Mouse (Mus musculus) thymus, postnatal 0 days (tissue): ENCODE data around the gene 2410137M14Rik. TPM values are rescaled to one million over a fixed set of nuclear protein-coding genes. Genes with fewer than 3 reads are reported as not detected.
"Not testable (repeated sequence)": the region's sequence is repeated elsewhere in the genome, so short reads cannot be mapped to it uniquely, and the experiment has no call there.

Experiments used
- DNase-seq: peaks from one replicate; pipeline ENCODE4 v3.0.0-alpha.2; 2015; ENCODE audit warnings: low spot score
- polyA plus RNA-seq: library from polyadenylated mRNA; unstranded; fragments of >200 nt; fragmentation: Nextera tagmentation; extraction: Ambion mirVana; gene quantifications from 2 replicates; pipeline ENCODE4 v1.2.1, GENCODE M21; 2015

Gene 2410137M14Rik
- polyA plus RNA-seq, 1 experiment from 2014 or later = not detected

- no peak for DNase-seq
Measured at GRCm38 (mm10) chr17:36994528-36994927, 13.5 kb upstream of the 2410137M14Rik start.

GRCm38 (mm10) chr17:36993770-36994325 is 12.8 kb upstream of the 2410137M14Rik start:
- DNase-seq = no peak

- no peak for DNase-seq
Measured at GRCm38 (mm10) chr17:36992336-36993104, 11.5 kb upstream of the 2410137M14Rik start.

- not testable (repeated sequence) for DNase-seq
Measured at GRCm38 (mm10) chr17:36990630-36991029, 9.6 kb upstream of the 2410137M14Rik start.

GRCm38 (mm10) chr17:36989437-36989836 is 8.4 kb upstream of the 2410137M14Rik start, which contains the start of gene H2-M5:
Gene H2-M5, minus strand, starts transcription at chr17:36989537.
- DNase-seq = no peak

GRCm38 (mm10) chr17:36988475-36988874 is 7.4 kb upstream of the 2410137M14Rik start:
- no peak for DNase-seq

GRCm38 (mm10) chr17:36982253-36983155 is 1.5 kb upstream of the 2410137M14Rik start:
- DNase-seq = peak; percentile 39

- no peak for DNase-seq
Measured at GRCm38 (mm10) chr17:36981845-36982244, 808 bp upstream of the 2410137M14Rik start.

- no peak for DNase-seq
Measured at GRCm38 (mm10) chr17:36973271-36973787, 7.7 kb downstream of the 2410137M14Rik start.

GRCm38 (mm10) chr17:36972791-36973190 is 8.2 kb downstream of the 2410137M14Rik start:
- peak; percentile 36 for DNase-seq

GRCm38 (mm10) chr17:36971172-36971850 is 9.7 kb downstream of the 2410137M14Rik start:
- peak; percentile 21 for DNase-seq

GRCm38 (mm10) chr17:36970316-36970890 is 10.6 kb downstream of the 2410137M14Rik start:
- no peak for DNase-seq

GRCm38 (mm10) chr17:36966875-36967274 is 14.2 kb downstream of the 2410137M14Rik start:
- DNase-seq = no peak

- no peak for DNase-seq
Measured at GRCm38 (mm10) chr17:36961125-36961524, 19.9 kb downstream of the 2410137M14Rik start.

GRCm38 (mm10) chr17:36958884-36959283 is 22.2 kb downstream of the 2410137M14Rik start:
- DNase-seq = no peak

- DNase-seq = peak; percentile 92
Measured at GRCm38 (mm10) chr17:36957999-36958743, 22.9 kb downstream of the 2410137M14Rik start, which contains the start of the genes Znrd1 and Znrd1as. Gene Znrd1, minus strand, starts transcription at chr17:36958559. Gene Znrd1as, plus strand, starts transcription at chr17:36958592.

GRCm38 (mm10) chr17:36953062-36953461 is 28.0 kb downstream of the 2410137M14Rik start:
- DNase-seq = no peak

GRCm38 (mm10) chr17:36952631-36953030 is 28.4 kb downstream of the 2410137M14Rik start:
- DNase-seq = no peak
